Mouse (Mus musculus) intestine, embryonic 14.5 days (tissue): ENCODE measurements around the gene Hmgcs1. TPM values are rescaled to one million over a fixed set of nuclear protein-coding genes. Genes with fewer than 3 reads are reported as not detected.
"Not testable (repeated sequence)": the region's sequence is repeated elsewhere in the genome, so short reads cannot be mapped to it uniquely, and the experiment has no call there.

Source experiments
- ATAC-seq: fragments of 200-750 bp; cut with Nextera tagmentation; replicated peaks from 2 replicates; pipeline ENCODE4 v1.8.0; 2017; ENCODE audit warnings: low read depth, moderate number of reproducible peaks, moderate TSS enrichment, moderate library complexity; ENCODE audit not compliant: low FRiP score, low TSS enrichment
- DNase-seq: peaks from one replicate; pipeline ENCODE4 v3.0.0-alpha.2; 2018; ENCODE audit warnings: low spot score
- H3K27ac ChIP-seq: fragments of 300-500 bp; sonication (generic); 2 replicates; pipeline ENCODE4 v1.5.1; 2014; ENCODE audit warnings: low read depth, mild to moderate bottlenecking, control low read depth
- H3K27me3 ChIP-seq: fragments of 300-500 bp; sonication (generic); replicated peaks from 2 replicates; pipeline ENCODE4 v1.6.1; 2014; ENCODE audit warnings: low read length, control low read depth; ENCODE audit not compliant: control insufficient read depth, insufficient read depth
- H3K36me3 ChIP-seq: fragments of 300-500 bp; sonication (generic); 2 replicates; pipeline ENCODE4 v1.6.1; 2014; ENCODE audit warnings: low read length, control low read depth; ENCODE audit not compliant: control insufficient read depth, insufficient read depth
- H3K4me1 ChIP-seq: fragments of 300-500 bp; sonication (generic); replicated peaks from 2 replicates; pipeline ENCODE4 v1.6.1; 2014; ENCODE audit warnings: low read length, control low read depth, mixed read lengths; ENCODE audit not compliant: control insufficient read depth, insufficient read depth
- H3K4me2 ChIP-seq: fragments of 300-500 bp; sonication (generic); 2 replicates; pipeline ENCODE4 v1.6.1; 2014; ENCODE audit warnings: low read length
- H3K4me3 ChIP-seq: fragments of 300-500 bp; sonication (generic); 2 replicates; pipeline ENCODE4 v1.5.1; 2014; ENCODE audit warnings: low read depth, low read length, control low read depth, mixed read lengths
- H3K9ac ChIP-seq: fragments of 300-500 bp; sonication (generic); 2 replicates; pipeline ENCODE4 v1.6.1; 2014; ENCODE audit warnings: mild to moderate bottlenecking, low read length
- H3K9me3 ChIP-seq: fragments of 300-500 bp; sonication (generic); 2 replicates; pipeline ENCODE4 v1.6.1; 2016; ENCODE audit warnings: low read length, control low read depth; ENCODE audit not compliant: control insufficient read depth
- WGBS: fragments of 180-500 bp; shearing (Covaris S2); extraction: QIAGEN DNeasy Blood & Tissue Kit; methylation state at CpG from one replicate; pipeline ENCODE4 v1.1.7; 2014; 5-methylcytosine and 5-hydroxymethylcytosine counted together
- polyA plus RNA-seq: library from polyadenylated mRNA; unstranded; fragments of >200 nt; fragmentation: Nextera tagmentation; extraction: Ambion mirVana; gene quantifications from 2 replicates; pipeline ENCODE4 v1.2.1, GENCODE M21; 2014

Gene Hmgcs1
- polyA plus RNA-seq, 1 experiment from 2014 or later: 236 TPM

GRCm38 (mm10) chr13:119656246-119656645 is 33.9 kb upstream of the Hmgcs1 start:
- no peak for DNase-seq
- Histone ChIP-seq H3K27me3 (no peaks in the 10 kb centered on the region), H3K9me3 (no peaks in the 10 kb centered on the region), H3K4me1 (no peaks in the 10 kb centered on the region), H3K4me3 (no peak overlapping the region), H3K9ac (no peak overlapping the region), H3K36me3 (no peaks in the 10 kb centered on the region), H3K4me2 (no peak overlapping the region), H3K27ac (no peak overlapping the region)
- no peak for ATAC-seq
- 86% methylated on average over 2 of the region's 2 CpGs for WGBS

GRCm38 (mm10) chr13:119656846-119657416 is 33.2 kb upstream of the Hmgcs1 start:
- WGBS: 82% methylated on average over 6 of the region's 6 CpGs

GRCm38 (mm10) chr13:119661420-119661819 is 28.8 kb upstream of the Hmgcs1 start:
- H3K4me1 ChIP-seq, ATAC-seq, H3K36me3 ChIP-seq, H3K27ac ChIP-seq, H3K4me2 ChIP-seq, H3K9me3 ChIP-seq, H3K9ac ChIP-seq, DNase-seq, H3K4me3 ChIP-seq, H3K27me3 ChIP-seq: not testable (repeated sequence)
- WGBS: 88% methylated on average over 4 of the region's 9 CpGs

More at GRCm38 (mm10) chr13:119656846-119657416, 33.2 kb upstream of the Hmgcs1 start:
- DNase-seq (no peak), ATAC-seq (no peak)
- Histone ChIP-seq H3K4me2 (no peak overlapping the region), H3K4me3 (no peak overlapping the region), H3K27me3 (no peaks in the 10 kb centered on the region), H3K9me3 (no peaks in the 10 kb centered on the region), H3K27ac (no peak overlapping the region), H3K36me3 (no peaks in the 10 kb centered on the region), H3K4me1 (no peaks in the 10 kb centered on the region), H3K9ac (no peak overlapping the region)

GRCm38 (mm10) chr13:119678794-119679193 is 11.4 kb upstream of the Hmgcs1 start:
- DNase-seq (no peak), ATAC-seq (no peak)
- Histone ChIP-seq H3K4me2 (no peak overlapping the region), H3K4me3 (no peak overlapping the region), H3K27ac (no peak overlapping the region), H3K4me1 (0 out of 2 replicates have a peak, but pooled peaks cover under 1% of the 10 kb centered on the region), H3K9ac (no peak overlapping the region), H3K27me3 (no peaks in the 10 kb centered on the region), H3K36me3 (no peaks in the 10 kb centered on the region), H3K9me3 (no peaks in the 10 kb centered on the region)
- WGBS: 55% methylated on average over 8 of the region's 8 CpGs

GRCm38 (mm10) chr13:119679721-119680120 is 10.5 kb upstream of the Hmgcs1 start:
- no peak for ATAC-seq
- DNase-seq: no peak
- WGBS: 64% methylated on average over 2 of the region's 2 CpGs

GRCm38 (mm10) chr13:119681161-119681560 is 9.0 kb upstream of the Hmgcs1 start:
- Histone ChIP-seq H3K4me2 (no peak overlapping the region), H3K9me3 (no peaks in the 10 kb centered on the region), H3K4me1 (peaks cover 11% of the 10 kb centered on the region; the same call in 1 of the 2 replicates), H3K27me3 (no peaks in the 10 kb centered on the region), H3K36me3 (no peaks in the 10 kb centered on the region), H3K4me3 (no peak overlapping the region), H3K9ac (no peak overlapping the region), H3K27ac (no peak overlapping the region)
- no peak for DNase-seq
- no peak for ATAC-seq
- 51% methylated on average over 3 of the region's 3 CpGs for WGBS

More at GRCm38 (mm10) chr13:119679721-119680120, 10.5 kb upstream of the Hmgcs1 start:
- Histone ChIP-seq H3K4me2 (no peak overlapping the region), H3K4me3 (no peak overlapping the region), H3K9ac (no peak overlapping the region), H3K36me3 (no peaks in the 10 kb centered on the region), H3K4me1 (peaks cover 10% of the 10 kb centered on the region; the same call in 1 of the 2 replicates), H3K27ac (no peak overlapping the region), H3K27me3 (no peaks in the 10 kb centered on the region), H3K9me3 (no peaks in the 10 kb centered on the region)

- Histone ChIP-seq H3K9ac (no peak overlapping the region), H3K4me3 (no peak overlapping the region), H3K27ac (peak overlapping the region; percentile 22; the same call in 1 of the 2 replicates), H3K4me1 (peaks cover 11% of the 10 kb centered on the region; the same call in 1 of the 2 replicates), H3K9me3 (no peaks in the 10 kb centered on the region), H3K27me3 (no peaks in the 10 kb centered on the region), H3K36me3 (no peaks in the 10 kb centered on the region), H3K4me2 (no peak overlapping the region)
- WGBS: 47% methylated on average over 11 of the region's 11 CpGs
- DNase-seq (no peak), ATAC-seq (no peak)
Observed at GRCm38 (mm10) chr13:119684416-119685177, 5.6 kb upstream of the Hmgcs1 start.

- ATAC-seq (no peak), DNase-seq (no peak)
- H3K9ac ChIP-seq: peak overlapping the region; percentile 35; the same call in 1 of the 2 replicates
- H3K4me2 ChIP-seq: peak overlapping the region; percentile 53
- H3K9me3 ChIP-seq: no peaks in the 10 kb centered on the region
- H3K4me1 ChIP-seq: peaks cover 21% of the 10 kb centered on the region
- H3K27me3 ChIP-seq: no peaks in the 10 kb centered on the region
- 0 out of 2 replicates have a peak, but pooled peaks cover 7% of the 10 kb centered on the region for H3K36me3 ChIP-seq
- H3K27ac ChIP-seq: peak overlapping the region; percentile 1; the same call in 1 of the 2 replicates
- WGBS: 10% methylated on average over 5 of the region's 5 CpGs
- H3K4me3 ChIP-seq: peak overlapping the region; percentile 80
Observed at GRCm38 (mm10) chr13:119689709-119690038, 505 bp upstream of the Hmgcs1 start.
